Mouse (Mus musculus) lung, embryonic 14.5 days (tissue): ENCODE results near the gene Kndc1. TPM values are rescaled to one million over a fixed set of nuclear protein-coding genes. Genes with fewer than 3 reads are reported as not detected.

Experiments
- ATAC-seq: fragments of 200-750 bp; cut with Nextera tagmentation; 2 replicates; pipeline ENCODE4 v1.8.0; 2017; ENCODE audit warnings: mild to moderate bottlenecking, moderate TSS enrichment, moderate library complexity; ENCODE audit not compliant: insufficient read depth
- DNase-seq: peaks from one replicate; pipeline ENCODE4 v3.0.0-alpha.2; 2015
- H3K27ac ChIP-seq: fragments of 300-500 bp; sonication (generic); 2 replicates; pipeline ENCODE4 v1.5.1; 2014; ENCODE audit warnings: low read depth, mild to moderate bottlenecking, moderate library complexity
- H3K27me3 ChIP-seq: fragments of 300-500 bp; sonication (generic); 2 replicates; pipeline ENCODE4 v1.6.1; 2014; ENCODE audit warnings: low read length, control low read depth; ENCODE audit not compliant: insufficient read depth
- H3K36me3 ChIP-seq: fragments of 300-500 bp; sonication (generic); 2 replicates; pipeline ENCODE4 v1.6.1; 2014; ENCODE audit warnings: control low read depth; ENCODE audit not compliant: insufficient read depth
- H3K4me1 ChIP-seq: fragments of 300-500 bp; sonication (generic); 2 replicates; pipeline ENCODE4 v1.6.1; 2014; ENCODE audit warnings: antibody characterized with exemption, control low read depth; ENCODE audit not compliant: insufficient read depth
- H3K4me2 ChIP-seq: fragments of 300-500 bp; sonication (generic); 2 replicates; pipeline ENCODE4 v1.6.1; 2014; ENCODE audit warnings: mild to moderate bottlenecking
- H3K4me3 ChIP-seq: fragments of 300-500 bp; sonication (generic); 2 replicates; pipeline ENCODE4 v1.5.1; 2014; ENCODE audit warnings: low read depth, low read length
- H3K9ac ChIP-seq: fragments of 300-500 bp; sonication (generic); 2 replicates; pipeline ENCODE4 v1.6.1; 2014
- H3K9me3 ChIP-seq: fragments of 300-500 bp; sonication (generic); 2 replicates; pipeline ENCODE4 v1.6.1; 2016; ENCODE audit warnings: low read depth, low read length, control low read depth
- CTCF ChIP-seq: IDR thresholded peaks from 2 replicates; pipeline ENCODE4 v1.5.1; 2016; ENCODE audit warnings: antibody characterized with exemption, low read depth
- WGBS: fragments of 180-500 bp; shearing (Covaris S2); extraction: QIAGEN DNeasy Blood & Tissue Kit; methylation state at CpG from one replicate; pipeline ENCODE4 v1.1.7; 2014; 5-methylcytosine and 5-hydroxymethylcytosine counted together
- polyA plus RNA-seq: library from polyadenylated mRNA; unstranded; fragments of >200 nt; fragmentation: Nextera tagmentation; extraction: Ambion mirVana; gene quantifications from 2 replicates; pipeline ENCODE4 v1.2.1, GENCODE M21; 2014

Gene Kndc1
- polyA plus RNA-seq: 0.45 and 0.53 TPM in 2 replicates

GRCm38 (mm10) chr7:139894655-139895557 lies at the start of gene Kndc1:
TSS of gene Kndc1 (plus strand) at chr7:139894696.
- H3K9ac ChIP-seq: no peak within 1 kb of the TSS; the same call in 1 of the 2 replicates
- peak within 1 kb of the TSS; percentile 74 for H3K4me2 ChIP-seq
- peak; percentile 82 for ATAC-seq
- under 1% methylated on average over 50 of the region's 50 CpGs for WGBS
- TF ChIP-seq CTCF: no peak
- H3K4me1 ChIP-seq: no peaks in the 10 kb centered on the region
- H3K27me3 ChIP-seq: peaks cover 37% of the 10 kb centered on the region
- peak within 1 kb of the TSS; percentile 39 for H3K4me3 ChIP-seq
- DNase-seq: peak; percentile 55
- H3K27ac ChIP-seq: no peak within 1 kb of the TSS
- no peaks in the 10 kb centered on the region for H3K36me3 ChIP-seq
- H3K9me3 ChIP-seq: no peaks in the 10 kb centered on the region

GRCm38 (mm10) chr7:139845101-139845500 lies 49.4 kb upstream of the Kndc1 start:
- no peak overlapping the region for H3K9ac ChIP-seq
- H3K4me2 ChIP-seq: no peak overlapping the region
- no peaks in the 10 kb centered on the region for H3K4me1 ChIP-seq
- no peaks in the 10 kb centered on the region for H3K36me3 ChIP-seq
- 84% methylated on average over 2 of the region's 2 CpGs for WGBS
- ATAC-seq (no peak), DNase-seq (no peak)
- H3K4me3 ChIP-seq: no peak overlapping the region
- no peaks in the 10 kb centered on the region for H3K27me3 ChIP-seq
- H3K27ac ChIP-seq: no peak overlapping the region
- TF ChIP-seq CTCF: no peak
- no peaks in the 10 kb centered on the region for H3K9me3 ChIP-seq

- Histone ChIP-seq H3K4me3 (no peak overlapping the region), H3K4me2 (no peak overlapping the region), H3K36me3 (no peaks in the 10 kb centered on the region), H3K27ac (no peak overlapping the region), H3K9me3 (no peaks in the 10 kb centered on the region), H3K27me3 (no peaks in the 10 kb centered on the region), H3K4me1 (no peaks in the 10 kb centered on the region), H3K9ac (no peak overlapping the region)
- TF ChIP-seq CTCF: no peak
- ATAC-seq (no peak), DNase-seq (peak; percentile 32)
- WGBS: 20% methylated on average over 6 of the region's 6 CpGs
These were observed 44.3 kb upstream of the Kndc1 start for GRCm38 (mm10) chr7:139850152-139850551.

GRCm38 (mm10) chr7:139850677-139851076 lies 43.8 kb upstream of the Kndc1 start:
- H3K27me3 ChIP-seq: no peaks in the 10 kb centered on the region
- no peaks in the 10 kb centered on the region for H3K36me3 ChIP-seq
- no peak overlapping the region for H3K9ac ChIP-seq
- ATAC-seq: no peak
- H3K9me3 ChIP-seq: no peaks in the 10 kb centered on the region
- H3K4me1 ChIP-seq: no peaks in the 10 kb centered on the region
- no peak overlapping the region for H3K27ac ChIP-seq
- no peak overlapping the region for H3K4me2 ChIP-seq
- no peak overlapping the region for H3K4me3 ChIP-seq
- 63% methylated on average over 5 of the region's 5 CpGs for WGBS
- no peak for DNase-seq
- no peak for TF ChIP-seq CTCF

- H3K4me2 ChIP-seq: no peak overlapping the region
- no peaks in the 10 kb centered on the region for H3K4me1 ChIP-seq
- no peak overlapping the region for H3K27ac ChIP-seq
- TF ChIP-seq CTCF: no peak
- no peaks in the 10 kb centered on the region for H3K36me3 ChIP-seq
- WGBS: 58% methylated on average over 6 of the region's 6 CpGs
- H3K4me3 ChIP-seq: no peak overlapping the region
- no peaks in the 10 kb centered on the region for H3K9me3 ChIP-seq
- DNase-seq (no peak), ATAC-seq (no peak; the same call in 1 of the 2 replicates)
- no peak overlapping the region for H3K9ac ChIP-seq
- no peaks in the 10 kb centered on the region for H3K27me3 ChIP-seq
These were observed 43.4 kb upstream of the Kndc1 start for GRCm38 (mm10) chr7:139851098-139851497.

- no peak for TF ChIP-seq CTCF
- Histone ChIP-seq H3K4me1 (no peaks in the 10 kb centered on the region), H3K36me3 (no peaks in the 10 kb centered on the region), H3K9ac (no peak overlapping the region), H3K27me3 (no peaks in the 10 kb centered on the region), H3K9me3 (no peaks in the 10 kb centered on the region), H3K27ac (no peak overlapping the region), H3K4me3 (no peak overlapping the region), H3K4me2 (no peak overlapping the region)
- ATAC-seq: no peak
- DNase-seq: no peak
- 72% methylated on average over 11 of the region's 11 CpGs for WGBS
These were observed 39.2 kb upstream of the Kndc1 start for GRCm38 (mm10) chr7:139855261-139855660.

- DNase-seq (peak; percentile 87), ATAC-seq (peak; percentile 54; the same call in 1 of the 2 replicates)
- H3K4me2 ChIP-seq: no peak overlapping the region
- H3K4me3 ChIP-seq: no peak overlapping the region
- no peaks in the 10 kb centered on the region for H3K27me3 ChIP-seq
- no peaks in the 10 kb centered on the region for H3K36me3 ChIP-seq
- 14% methylated on average over 3 of the region's 3 CpGs for WGBS
- no peak overlapping the region for H3K9ac ChIP-seq
- no peak overlapping the region for H3K27ac ChIP-seq
- H3K9me3 ChIP-seq: no peaks in the 10 kb centered on the region
- peak; percentile 90 for TF ChIP-seq CTCF
- no peaks in the 10 kb centered on the region for H3K4me1 ChIP-seq
These were observed 33.1 kb upstream of the Kndc1 start for GRCm38 (mm10) chr7:139861411-139861810.
